Mouse (Mus musculus) naive thymus-derived CD4-positive, alpha-beta T cell, adult 2 months (primary cell): ENCODE data around the gene Urb2.

Experiments
- DNase-seq: peaks from one replicate; pipeline ENCODE4 v3.0.0-alpha.2; 2011; ENCODE audit warnings: low read depth

Gene Urb2

GRCm38 (mm10) chr8:124077998-124078397 is 56.7 kb downstream of the Urb2 start:
- no peak for DNase-seq

- DNase-seq: no peak
These were observed 57.7 kb downstream of the Urb2 start for GRCm38 (mm10) chr8:124078969-124079368.

GRCm38 (mm10) chr8:124080467-124081326 is 59.4 kb downstream of the Urb2 start:
- DNase-seq: no peak

DNA sequence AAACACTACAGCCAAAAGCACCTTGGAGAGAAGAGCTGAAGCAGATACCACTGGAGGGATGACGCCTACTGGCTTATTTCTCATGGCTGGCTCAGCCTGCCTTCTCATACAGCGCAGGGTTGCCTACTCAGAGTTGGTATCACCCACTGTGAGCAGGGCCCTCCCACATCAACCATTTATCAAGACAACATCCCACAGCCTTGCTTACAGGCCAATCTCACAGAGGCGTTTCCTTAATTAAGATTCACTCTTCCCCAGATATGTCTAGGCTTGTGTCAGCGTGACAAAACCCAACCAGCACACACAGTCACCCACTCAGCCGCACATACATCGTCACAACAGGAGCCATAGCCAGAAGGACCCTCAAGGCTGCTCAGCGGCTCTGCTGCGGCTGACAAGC is 61.3 kb downstream of the Urb2 start:
- no peak for DNase-seq

DNA sequence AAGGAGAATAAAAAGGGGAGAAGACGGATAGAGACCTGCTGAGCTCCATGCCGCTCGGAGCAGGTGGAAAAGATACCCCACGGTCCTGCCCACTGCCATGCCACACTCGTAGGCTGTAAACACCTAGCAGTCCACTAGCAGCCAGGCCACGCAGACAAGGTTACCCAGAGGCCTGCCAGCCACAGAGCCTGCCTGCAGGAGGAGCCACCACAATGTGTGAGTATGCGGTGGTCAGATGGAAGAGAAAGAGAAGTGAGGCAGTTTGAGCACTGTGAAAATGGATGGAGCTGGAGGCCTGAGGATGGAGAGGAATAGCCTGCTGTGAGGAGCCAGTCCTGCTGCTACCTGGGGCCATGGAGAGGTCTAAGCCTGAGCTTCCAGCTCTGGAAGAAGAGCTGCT is 62.3 kb downstream of the Urb2 start:
- DNase-seq: no peak

DNA sequence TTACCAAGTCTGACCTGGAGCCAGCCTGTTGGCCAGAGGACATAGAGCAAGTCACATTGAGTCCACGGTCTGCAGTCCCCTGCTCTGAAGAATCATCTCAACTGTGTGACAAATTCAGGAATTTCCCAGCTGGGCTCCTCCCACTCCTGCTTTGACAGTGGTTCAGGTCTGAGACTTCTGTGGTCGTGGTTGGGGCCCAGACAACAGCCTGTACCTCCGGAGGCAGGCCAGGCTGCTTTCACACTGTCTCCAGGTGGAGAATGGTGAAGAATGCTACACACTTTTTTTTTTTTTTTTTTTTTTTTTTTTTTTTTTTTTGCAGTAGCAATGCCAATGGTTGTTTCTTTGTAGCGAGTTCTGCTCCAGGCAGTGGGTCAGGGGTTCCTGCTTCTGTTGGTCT is 64.4 kb downstream of the Urb2 start:
- DNase-seq: no peak

DNA sequence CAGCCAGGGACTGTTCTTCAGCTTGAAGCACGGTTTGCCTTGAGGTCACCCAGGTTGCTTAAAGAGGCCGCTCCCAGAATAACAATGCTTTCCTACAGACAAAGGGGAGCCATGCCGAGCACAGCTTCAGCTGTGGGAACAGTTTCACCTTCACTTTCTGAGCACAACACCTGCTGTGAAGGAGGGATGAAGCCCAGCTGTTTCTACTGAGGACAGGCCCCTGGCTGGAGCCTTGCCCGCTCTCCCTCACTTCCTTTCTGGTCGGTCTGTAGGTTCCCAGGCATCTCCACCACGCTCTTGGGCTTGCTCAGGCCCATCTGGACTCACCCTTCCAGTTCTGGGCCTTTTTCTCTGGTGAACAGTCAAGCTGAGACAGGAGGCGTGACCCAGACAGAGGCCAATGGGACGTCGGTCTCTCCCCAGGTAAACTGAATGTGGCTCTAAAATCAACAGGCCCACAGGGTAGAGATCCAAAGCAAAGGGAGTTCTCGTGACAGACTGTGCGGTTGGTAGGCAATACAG is 66.8 kb downstream of the Urb2 start:
- DNase-seq: no peak

DNA sequence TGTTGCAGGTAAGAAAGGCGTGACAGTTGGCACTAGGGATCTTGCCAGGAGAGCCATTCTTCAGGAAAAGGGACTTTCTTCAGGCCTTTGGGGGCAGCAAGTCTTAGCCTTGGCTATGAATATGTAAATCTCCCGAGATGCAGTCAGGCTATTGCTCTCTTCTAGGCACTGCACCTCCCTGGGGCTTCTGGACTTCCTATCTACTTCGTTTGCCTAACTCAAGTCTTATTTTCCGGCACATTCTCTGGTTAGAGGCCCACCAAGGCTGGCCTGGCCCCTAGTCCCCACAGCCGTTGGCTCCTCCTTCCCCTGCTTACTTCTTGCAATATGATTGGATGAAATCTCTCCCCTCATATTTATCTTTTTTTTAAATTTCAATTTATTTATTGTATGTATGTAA is 67.7 kb downstream of the Urb2 start:
- DNase-seq: no peak

GRCm38 (mm10) chr8:124090473-124090872 is 69.2 kb downstream of the Urb2 start:
- no peak for DNase-seq
